Mouse (Mus musculus): Measurements from ENCODE around the gene Sumf1.

- no peak for TF ChIP-seq CTCF (IDR thresholded peaks at IDR 0.05; ENCODE audit: low read depth, low read length)
- no peak for TF ChIP-seq GATA1 (IDR thresholded peaks at IDR 0.05; ENCODE audit: borderline replicate concordance, low read length)
Measured at GRCm38 (mm10) chr6:108165598-108165997, 19.8 kb downstream of the Sumf1 start.
